Mouse (Mus musculus) CD4-positive, CD25-positive, alpha-beta regulatory T cell, adult 4 months (primary cell): ENCODE measurements around the gene Apbb2. TPM values are rescaled to one million over a fixed set of nuclear protein-coding genes. Genes with fewer than 3 reads are reported as not detected.

Experiments
- ATAC-seq: one replicate; pipeline ENCODE4 v1.8.0; 2017
- polyA plus RNA-seq, 2 experiments: library from polyadenylated mRNA; unstranded; fragments of 100-300 nt; shearing (Covaris generic); gene quantifications; one replicate each; pipeline ENCODE4 v1.2.1; 2017

Apbb2 gene
- polyA plus RNA-seq, 2 experiments from 2014 or later: 0.93 to 6.7 TPM

GRCm38 (mm10) chr5:66374413-66374812 is 244.2 kb downstream of the Apbb2 start:
- no peak for ATAC-seq

GRCm38 (mm10) chr5:66373515-66374164 is 244.9 kb downstream of the Apbb2 start:
- no peak for ATAC-seq

- ATAC-seq: no peak
Observed at GRCm38 (mm10) chr5:66371131-66371530, 247.5 kb downstream of the Apbb2 start.

- ATAC-seq: no peak
Observed at GRCm38 (mm10) chr5:66368966-66369365, 249.6 kb downstream of the Apbb2 start.

DNA sequence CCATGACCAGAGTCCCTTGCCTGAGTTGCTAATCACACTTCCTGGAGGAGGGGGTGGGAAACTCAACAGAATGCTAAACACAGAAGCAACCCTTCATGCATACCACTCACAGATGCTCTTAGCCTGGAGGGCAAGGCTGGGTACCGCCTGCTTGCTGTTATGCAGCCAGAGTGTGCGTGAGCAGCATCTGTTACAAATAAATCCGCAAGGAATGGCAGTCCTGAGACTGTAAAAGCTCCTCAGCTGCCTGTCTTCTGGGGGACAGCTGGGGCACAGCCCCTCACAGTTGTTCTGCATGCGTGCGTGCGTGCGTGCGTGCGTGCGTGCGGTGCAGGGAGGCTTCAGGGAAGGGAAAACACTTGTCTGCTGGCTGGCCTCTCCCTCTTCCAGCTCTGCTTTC is 250.9 kb downstream of the Apbb2 start:
- ATAC-seq: no peak

GRCm38 (mm10) chr5:66363274-66364261 is 255.0 kb downstream of the Apbb2 start:
- ATAC-seq: no peak

DNA sequence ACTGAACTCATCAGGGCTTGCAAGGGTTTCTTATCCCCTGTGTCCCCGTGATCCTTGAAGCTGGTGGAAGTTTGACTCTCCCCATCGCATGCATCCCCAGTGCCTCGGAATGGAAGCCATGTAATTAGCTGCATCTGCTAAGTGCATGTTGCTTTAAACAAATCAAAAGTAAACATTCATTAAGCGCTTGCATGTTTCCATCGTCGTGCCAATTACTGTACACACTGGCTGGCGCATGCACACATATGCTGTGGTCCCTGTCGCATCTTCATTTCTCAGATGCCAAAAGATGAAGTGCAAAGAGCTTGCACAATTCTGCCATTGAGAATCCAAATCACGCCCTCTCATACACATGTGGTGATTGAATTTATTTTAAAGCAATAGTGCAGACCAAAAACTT is 257.8 kb downstream of the Apbb2 start:
- ATAC-seq: no peak

- ATAC-seq: no peak
Observed at GRCm38 (mm10) chr5:66359742-66360423, 258.7 kb downstream of the Apbb2 start.

DNA sequence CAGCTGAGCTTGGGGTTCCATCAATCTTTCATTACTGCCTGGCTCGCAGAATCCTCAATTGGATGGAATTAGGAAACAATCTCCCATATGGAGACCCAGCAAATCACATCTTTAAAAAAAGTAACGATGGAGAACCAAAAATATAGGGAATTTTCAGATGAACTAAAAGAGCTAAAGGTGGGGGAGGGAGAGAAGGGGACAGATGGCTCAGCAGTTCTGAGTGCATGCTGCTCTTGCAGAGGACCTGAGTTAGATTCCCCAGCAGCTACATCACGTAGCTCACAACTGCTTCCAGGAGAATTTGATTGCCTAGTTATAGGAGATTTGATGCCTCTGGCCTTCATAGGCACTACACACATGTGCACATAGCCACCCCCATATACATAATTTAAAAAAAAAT is 263.4 kb downstream of the Apbb2 start:
- no peak for ATAC-seq

DNA sequence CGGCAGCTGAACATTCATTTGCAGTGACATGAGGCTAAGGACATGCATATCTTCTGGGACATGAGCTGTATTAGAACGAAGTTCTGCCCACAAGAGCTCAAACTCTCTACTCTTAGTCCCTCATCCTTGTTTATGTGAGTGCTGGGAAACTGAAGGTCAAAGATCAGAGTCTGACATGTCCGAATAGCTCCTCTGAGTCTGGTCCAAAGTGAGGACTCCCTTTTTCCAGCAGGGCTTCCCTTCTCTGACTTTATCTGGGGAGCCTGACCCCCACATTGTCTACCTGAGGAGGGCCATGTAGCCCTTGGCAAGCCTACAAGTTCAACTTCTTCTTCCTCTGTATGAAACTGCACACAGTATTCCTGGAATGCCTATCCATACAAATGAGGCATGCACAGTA is 264.7 kb downstream of the Apbb2 start:
- ATAC-seq: no peak

DNA sequence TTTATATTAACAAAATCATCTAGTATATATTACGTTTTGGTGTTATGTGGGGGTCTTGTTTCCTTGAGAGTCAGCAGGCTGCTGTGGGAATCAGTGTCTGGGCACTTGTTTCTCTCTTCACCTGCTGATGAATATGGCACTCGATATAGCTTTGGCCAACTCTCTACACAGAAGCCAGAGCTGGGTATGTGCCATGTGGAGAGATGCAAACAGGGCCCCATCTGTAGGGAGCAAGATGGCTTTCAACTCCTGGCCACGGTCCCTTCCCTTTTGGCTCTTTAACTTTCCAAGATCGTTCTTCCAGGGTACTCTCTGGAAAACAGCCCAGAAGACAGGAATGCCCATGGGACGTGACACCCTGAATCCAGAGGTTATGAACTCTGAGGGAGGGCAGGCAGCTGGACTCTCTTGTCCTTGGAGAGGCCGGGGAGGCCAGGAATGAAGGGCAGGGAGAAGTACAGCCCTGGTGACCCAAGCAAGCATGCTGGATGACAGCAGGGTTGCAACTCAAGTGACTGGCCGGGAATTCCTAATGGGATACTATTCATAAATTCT is 266.7 kb downstream of the Apbb2 start:
- ATAC-seq: no peak

GRCm38 (mm10) chr5:66351064-66351463 is 267.5 kb downstream of the Apbb2 start:
- no peak for ATAC-seq

DNA sequence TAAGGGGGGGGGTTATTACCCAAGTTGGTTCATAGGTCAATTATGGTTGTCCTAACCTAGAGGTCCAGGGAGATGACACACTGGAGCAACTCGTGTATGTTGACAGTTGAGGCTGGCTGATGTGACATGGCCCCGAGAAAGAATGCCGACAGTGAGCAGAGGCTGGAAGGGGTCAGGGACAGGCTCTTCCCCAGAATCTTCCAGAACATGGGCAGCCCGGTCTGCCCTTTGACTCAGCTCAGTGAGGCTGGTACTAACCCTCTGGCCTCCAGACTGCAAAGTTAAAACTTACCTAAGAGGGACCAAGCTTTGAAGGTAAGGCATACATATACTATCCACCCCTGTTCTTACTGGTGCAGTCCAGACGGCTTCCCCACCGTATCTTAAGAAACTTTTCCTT is 268.0 kb downstream of the Apbb2 start:
- no peak for ATAC-seq

DNA sequence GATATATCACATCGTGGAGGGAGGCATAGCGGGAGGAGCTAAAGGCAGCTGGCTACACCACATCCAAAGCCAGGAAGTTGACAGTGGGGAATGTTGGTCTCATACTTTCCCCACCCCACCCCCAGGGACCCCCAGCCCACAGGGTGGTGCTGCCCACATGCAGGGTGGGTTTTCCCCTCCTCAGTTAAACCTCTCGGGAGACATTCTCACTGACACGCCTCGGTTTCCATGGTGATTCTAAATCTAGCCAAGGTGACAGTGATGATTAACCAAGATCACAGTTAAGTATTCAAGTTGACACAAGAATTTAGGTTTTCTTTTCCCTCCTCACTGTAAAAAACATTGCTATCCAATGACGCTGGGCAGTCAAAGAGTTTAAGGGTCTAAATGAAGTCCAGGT is 270.2 kb downstream of the Apbb2 start:
- no peak for ATAC-seq

GRCm38 (mm10) chr5:66346756-66347155 is 271.8 kb downstream of the Apbb2 start:
- no peak for ATAC-seq

DNA sequence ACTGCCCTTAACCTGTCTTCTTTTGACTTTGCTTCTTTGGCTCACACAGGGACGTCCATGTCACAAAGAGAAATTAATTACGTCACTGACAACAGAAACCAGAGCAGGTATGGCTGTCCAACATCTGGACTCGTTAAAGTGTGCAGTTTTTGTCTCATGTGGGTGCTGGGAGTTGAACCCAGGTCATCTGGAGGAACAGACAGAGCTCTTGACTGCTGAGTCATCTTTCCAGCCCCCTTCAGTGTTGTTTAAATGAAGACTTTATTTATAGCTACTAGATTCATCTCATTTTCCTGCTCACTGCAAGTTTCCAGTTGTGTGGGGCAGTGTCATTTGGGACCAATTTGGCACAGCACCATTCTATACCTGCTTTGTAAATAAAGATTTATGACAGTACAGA is 273.4 kb downstream of the Apbb2 start:
- no peak for ATAC-seq

GRCm38 (mm10) chr5:66344182-66344581 is 274.4 kb downstream of the Apbb2 start:
- no peak for ATAC-seq

DNA sequence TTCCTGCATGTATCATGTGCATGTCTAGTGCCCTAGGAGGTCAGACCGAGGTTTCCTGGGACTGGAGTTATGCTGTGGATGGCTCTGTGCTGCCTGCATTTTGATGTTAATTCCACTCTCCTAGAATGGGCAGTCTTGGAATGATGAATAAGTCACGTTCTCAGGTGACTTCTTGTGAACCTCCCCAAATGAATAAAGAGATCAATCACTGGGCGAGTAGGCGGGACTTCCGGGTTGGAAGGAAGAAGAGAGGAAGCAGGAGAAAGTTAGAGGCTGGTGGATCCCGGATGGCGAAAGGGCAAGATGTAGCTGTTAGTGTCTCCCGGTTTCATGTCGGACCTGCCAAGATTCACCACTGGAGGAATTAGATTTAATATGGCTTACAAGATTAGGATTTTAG is 276.3 kb downstream of the Apbb2 start:
- no peak for ATAC-seq

GRCm38 (mm10) chr5:66341848-66342247 is 276.7 kb downstream of the Apbb2 start:
- no peak for ATAC-seq

DNA sequence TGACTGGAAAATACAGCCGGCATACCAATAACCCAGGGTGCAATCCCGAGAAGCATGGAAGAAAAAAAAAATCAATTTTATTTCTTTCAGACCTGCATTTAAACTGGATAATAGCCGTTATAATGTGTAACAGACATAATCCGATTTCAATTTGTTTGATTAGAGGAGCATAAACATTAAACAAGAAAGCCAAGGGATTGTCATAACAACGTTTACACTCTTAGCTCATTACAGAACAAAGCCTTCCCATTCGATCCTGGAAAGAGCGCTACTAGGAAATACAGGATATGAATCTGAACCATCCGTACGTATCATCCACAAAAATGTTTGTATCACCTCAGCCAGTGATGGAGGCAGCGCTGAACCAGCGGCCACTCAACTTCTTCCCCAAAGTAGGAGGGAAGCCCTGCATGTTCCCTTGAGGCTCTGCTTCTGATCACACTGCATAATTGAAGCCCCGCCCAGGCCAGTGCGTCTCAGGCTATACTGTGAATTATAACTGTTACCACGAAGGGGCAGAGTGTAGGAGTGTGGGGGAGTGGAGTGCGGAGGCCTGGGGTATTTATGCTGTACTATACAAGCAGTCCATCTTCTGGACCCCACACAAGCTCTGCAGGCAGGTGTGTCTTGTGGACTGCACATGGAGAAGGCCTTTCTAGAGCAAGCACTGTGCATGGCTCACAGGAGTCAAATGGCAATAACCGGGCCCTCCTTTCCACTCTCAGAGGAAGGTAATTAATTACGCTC is 278.1 kb downstream of the Apbb2 start:
- ATAC-seq: no peak

- no peak for ATAC-seq
Observed at GRCm38 (mm10) chr5:66338583-66338982, 280.0 kb downstream of the Apbb2 start.

GRCm38 (mm10) chr5:66337969-66338345 is 280.6 kb downstream of the Apbb2 start:
- ATAC-seq: no peak
